Mouse (Mus musculus): ENCODE data around the gene Hcn1.
"Not testable (repeated sequence)": the region's sequence is repeated elsewhere in the genome, so short reads cannot be mapped to it uniquely, and the experiment has no call there.

Gene Hcn1

GRCm38 (mm10) chr13:117880471-117881225 is 278.5 kb downstream of the Hcn1 start:
- DNase-seq: no peak

DNA sequence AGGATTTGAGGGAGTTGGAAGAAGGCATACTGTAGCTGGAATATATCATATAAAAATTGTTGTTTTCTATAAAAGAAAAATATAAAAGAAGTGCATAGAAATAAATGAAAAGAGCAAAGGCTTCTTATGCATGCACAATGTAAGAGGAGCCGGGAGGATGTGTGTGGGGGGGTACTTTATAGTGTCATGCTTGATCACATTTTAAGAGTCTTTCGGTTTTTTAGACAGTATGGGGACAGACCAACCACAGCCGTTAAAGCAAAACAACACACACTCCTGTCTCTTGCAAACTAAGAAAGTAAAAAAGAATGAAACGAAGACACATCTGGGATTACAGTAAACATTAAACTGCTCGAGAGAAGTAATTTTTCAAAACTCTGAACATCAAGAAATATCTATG is 290.0 kb downstream of the Hcn1 start:
- DNase-seq: no peak

GRCm38 (mm10) chr13:117898052-117898451 is 295.9 kb downstream of the Hcn1 start:
- peak; percentile 66 for DNase-seq

- DNase-seq: no peak
These were observed 305.7 kb downstream of the Hcn1 start for GRCm38 (mm10) chr13:117907801-117908200.

- no peak for DNase-seq
These were observed 327.6 kb downstream of the Hcn1 start for GRCm38 (mm10) chr13:117929734-117930133.

- DNase-seq: no peak
These were observed 329.6 kb downstream of the Hcn1 start for GRCm38 (mm10) chr13:117931746-117932145.

DNA sequence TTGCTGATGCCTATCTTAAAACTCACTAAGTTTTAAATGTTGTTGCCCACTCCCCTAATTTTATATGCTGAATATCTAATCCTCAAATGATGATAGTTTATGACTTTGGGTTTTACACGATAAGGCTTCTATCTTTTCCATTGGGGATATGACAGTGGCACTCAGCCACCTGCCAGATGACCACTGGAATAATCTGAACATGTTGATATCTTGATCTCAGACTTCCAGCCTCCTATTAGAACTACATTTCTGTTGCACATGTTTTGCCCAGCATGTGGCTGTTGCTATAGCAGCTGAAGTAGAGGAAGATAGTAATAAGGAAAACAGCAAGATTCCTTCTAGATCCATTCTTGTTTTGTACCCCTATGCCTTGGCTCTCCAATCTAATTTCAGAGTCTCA is 336.6 kb downstream of the Hcn1 start:
- DNase-seq: no peak

DNA sequence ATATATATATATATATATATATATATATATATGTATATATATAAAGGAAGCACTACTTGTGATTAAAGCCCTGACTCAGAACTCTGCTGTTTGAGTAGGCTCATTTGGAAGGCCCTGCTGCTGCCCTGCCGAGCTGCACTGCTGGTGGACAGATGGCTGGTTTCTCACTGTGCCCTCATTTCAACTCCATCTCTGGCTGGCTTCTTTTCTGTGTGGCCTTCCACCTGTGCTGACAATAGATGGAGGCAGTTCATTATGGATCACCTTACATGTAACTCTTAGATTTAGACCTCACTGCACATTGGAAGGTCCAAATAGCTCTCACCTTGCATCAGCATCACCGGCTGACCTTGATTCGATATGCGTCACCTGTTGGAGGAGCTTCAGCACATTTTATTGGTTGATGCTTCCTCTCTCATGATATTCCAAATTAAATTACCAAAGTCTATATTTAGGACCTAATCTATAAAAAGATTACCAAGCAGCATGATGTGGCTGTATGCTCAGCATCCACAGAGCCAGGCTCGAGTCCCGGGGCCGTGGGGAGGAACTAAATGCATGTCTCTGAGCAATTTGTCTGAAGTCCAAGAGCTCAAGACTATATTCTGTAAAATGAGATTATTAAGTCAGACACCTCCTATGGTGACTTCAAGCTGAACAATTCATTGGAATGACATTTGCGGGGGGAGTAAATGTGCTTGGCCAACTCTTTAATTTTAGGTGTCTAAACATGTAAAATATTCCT is 338.6 kb downstream of the Hcn1 start:
- DNase-seq: no peak

- DNase-seq: no peak
These were observed 344.7 kb downstream of the Hcn1 start for GRCm38 (mm10) chr13:117946843-117947242.

- DNase-seq: no peak
These were observed 345.7 kb downstream of the Hcn1 start for GRCm38 (mm10) chr13:117947704-117948376.

GRCm38 (mm10) chr13:117958496-117959421 is 356.6 kb downstream of the Hcn1 start:
- DNase-seq: no peak

GRCm38 (mm10) chr13:117964620-117965019 is 362.5 kb downstream of the Hcn1 start:
- DNase-seq: no peak

GRCm38 (mm10) chr13:117975382-117975781 is 373.3 kb downstream of the Hcn1 start:
- no peak for DNase-seq

- DNase-seq: no peak
These were observed 373.7 kb downstream of the Hcn1 start for GRCm38 (mm10) chr13:117975823-117976222.

GRCm38 (mm10) chr13:117984339-117984738 is 382.2 kb downstream of the Hcn1 start:
- DNase-seq: no peak

GRCm38 (mm10) chr13:117999767-118000488 is 397.8 kb downstream of the Hcn1 start:
- no peak for DNase-seq

DNA sequence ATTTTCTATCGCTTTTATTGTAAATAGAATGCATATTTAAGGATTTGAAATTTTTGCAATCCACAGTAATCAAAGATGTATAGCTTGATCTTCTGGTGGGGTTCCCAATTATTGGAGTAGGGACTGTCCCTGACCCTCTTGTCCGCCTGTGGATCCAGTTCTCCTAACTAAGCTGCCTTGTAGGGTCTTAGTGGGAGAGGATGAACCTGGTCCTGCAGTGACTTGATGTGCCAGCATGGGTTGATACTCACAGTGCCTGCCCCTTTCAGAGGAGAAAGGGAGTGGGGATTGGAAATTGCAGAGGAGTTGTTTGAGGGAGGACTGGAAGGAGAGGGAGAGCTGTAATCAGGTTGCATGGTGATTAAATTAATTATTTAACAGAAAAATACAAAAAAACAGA is 398.4 kb downstream of the Hcn1 start:
- no peak for DNase-seq

GRCm38 (mm10) chr13:118021176-118021575 is 419.1 kb downstream of the Hcn1 start:
- DNase-seq: no peak

DNA sequence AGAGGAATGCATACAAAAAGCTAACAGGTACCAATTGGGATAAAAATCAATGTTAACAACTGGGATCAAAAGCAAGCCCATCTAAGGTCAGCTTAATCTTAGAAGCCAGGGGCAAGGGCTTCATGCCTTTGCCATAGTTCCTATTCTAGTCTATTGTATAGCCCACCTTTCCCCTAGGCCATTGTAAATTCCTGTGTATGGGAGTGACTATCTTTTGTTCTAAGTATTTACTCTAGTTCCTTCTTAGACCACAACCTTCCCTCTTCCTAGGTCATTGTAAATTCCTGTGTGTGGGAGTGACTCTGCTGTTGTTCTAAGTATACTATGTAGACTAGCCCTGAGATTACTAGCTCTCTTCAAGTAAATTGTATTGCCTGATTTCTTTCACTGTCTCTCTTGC is 420.8 kb downstream of the Hcn1 start:
- DNase-seq: not testable (repeated sequence)

DNA sequence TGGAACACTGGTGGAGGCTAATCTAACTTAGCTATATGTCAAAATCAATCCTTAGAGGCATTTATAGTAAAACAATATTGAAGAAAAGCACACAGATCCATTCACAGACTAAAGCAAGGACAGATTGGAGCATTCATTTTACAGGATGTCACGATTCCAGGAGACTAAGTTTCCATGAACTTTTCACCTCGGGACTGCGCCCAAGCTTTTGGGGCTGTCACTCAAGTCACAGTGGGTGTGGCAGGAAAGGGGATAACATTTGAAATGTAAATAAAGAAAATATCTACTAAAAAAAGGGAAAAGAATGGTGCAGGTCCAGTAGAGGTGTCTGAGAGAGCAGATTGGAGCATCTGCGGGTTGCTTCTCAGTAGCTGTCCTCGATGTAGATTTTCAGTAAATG is 421.3 kb downstream of the Hcn1 start:
- no peak for DNase-seq

DNA sequence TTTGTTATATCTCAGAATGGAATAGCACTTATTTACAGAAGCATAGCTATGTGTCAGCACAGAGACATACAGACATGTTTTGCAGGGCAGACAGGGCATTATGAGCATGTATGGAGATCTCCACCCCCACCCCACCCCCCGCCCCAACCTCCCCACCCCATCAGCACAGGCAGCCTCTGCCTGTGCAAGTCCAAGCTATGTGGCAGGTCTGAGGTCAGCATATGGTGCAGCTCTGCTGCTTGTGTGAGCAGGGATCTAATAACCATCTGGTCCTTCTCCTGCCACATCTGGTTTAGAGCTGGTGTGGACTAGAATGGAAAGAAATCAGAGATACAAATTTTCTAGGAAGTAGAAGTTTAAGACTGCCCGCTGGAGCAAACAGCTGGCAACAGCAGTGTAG is 424.4 kb downstream of the Hcn1 start:
- no peak for DNase-seq

DNA sequence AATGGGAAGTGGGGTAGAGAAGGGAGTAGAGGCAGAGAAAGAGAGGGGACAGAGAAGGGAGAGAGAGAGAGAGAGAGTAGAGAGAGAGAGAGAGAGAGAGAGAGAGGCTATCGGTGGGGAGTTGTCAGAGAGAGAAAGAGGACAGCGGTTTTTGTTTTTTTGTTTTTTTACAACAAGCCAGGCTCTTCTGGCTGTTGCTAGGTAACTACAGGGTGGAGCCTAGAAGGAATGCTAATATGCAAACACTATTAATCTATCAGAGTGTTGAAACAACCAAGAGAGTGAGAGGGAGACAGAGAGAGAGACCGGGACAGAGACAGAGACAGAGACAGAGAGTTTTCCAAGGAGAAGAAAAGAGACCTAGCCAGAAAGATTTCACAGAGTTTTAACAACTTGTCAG is 425.7 kb downstream of the Hcn1 start:
- no peak for DNase-seq

Data from right cerebral cortex, adult 18-20 months (tissue).